Mouse (Mus musculus) hindbrain, embryonic 11.5 days (tissue): ENCODE results near the gene Tkt. TPM values are rescaled to one million over a fixed set of nuclear protein-coding genes. Genes with fewer than 3 reads are reported as not detected.

Experiments
- ATAC-seq: fragments of 200-750 bp; cut with Nextera tagmentation; 2 replicates; pipeline ENCODE4 v1.8.0; 2017; ENCODE audit warnings: mild to moderate bottlenecking, moderate TSS enrichment, moderate library complexity; ENCODE audit not compliant: low FRiP score
- DNase-seq: peaks from one replicate; pipeline ENCODE4 v3.0.0-alpha.2; 2015; ENCODE audit warnings: low spot score
- H3K27ac ChIP-seq: fragments of 300-500 bp; sonication (generic); 2 replicates; pipeline ENCODE4 v1.5.1; 2014; ENCODE audit warnings: mild to moderate bottlenecking, low read depth, low read length
- H3K27me3 ChIP-seq: fragments of 300-500 bp; sonication (generic); 2 replicates; pipeline ENCODE4 v1.6.1; 2014; ENCODE audit warnings: mild to moderate bottlenecking, low read length, moderate library complexity, mixed read lengths; ENCODE audit not compliant: control insufficient read depth, insufficient read depth
- H3K36me3 ChIP-seq: fragments of 300-500 bp; sonication (generic); 2 replicates; pipeline ENCODE4 v1.6.1; 2014; ENCODE audit warnings: mild to moderate bottlenecking, low read length, moderate library complexity, mixed read lengths; ENCODE audit not compliant: control insufficient read depth, insufficient read depth
- H3K4me1 ChIP-seq: fragments of 300-500 bp; sonication (generic); replicated peaks from 2 replicates; pipeline ENCODE4 v1.6.1; 2014; ENCODE audit warnings: low read length, mixed read lengths; ENCODE audit not compliant: control insufficient read depth, insufficient read depth
- H3K4me2 ChIP-seq: fragments of 300-500 bp; sonication (generic); replicated peaks from 2 replicates; pipeline ENCODE4 v1.6.1; 2014; ENCODE audit warnings: mild to moderate bottlenecking, low read depth, low read length
- H3K4me3 ChIP-seq: fragments of 300-500 bp; sonication (generic); 2 replicates; pipeline ENCODE4 v1.5.1; 2014; ENCODE audit warnings: low read depth, low read length
- H3K9ac ChIP-seq: fragments of 300-500 bp; sonication (generic); 2 replicates; pipeline ENCODE4 v1.6.1; 2014; ENCODE audit warnings: low read depth, low read length
- H3K9me3 ChIP-seq: fragments of 300-500 bp; sonication (generic); 2 replicates; pipeline ENCODE4 v1.6.1; 2016; ENCODE audit warnings: low read length; ENCODE audit not compliant: control insufficient read depth
- WGBS: fragments of 180-500 bp; shearing (Covaris S2); extraction: QIAGEN DNeasy Blood & Tissue Kit; methylation state at CpG from one replicate; pipeline ENCODE4 v1.1.7; 2014; 5-methylcytosine and 5-hydroxymethylcytosine counted together
- polyA plus RNA-seq: library from polyadenylated mRNA; unstranded; fragments of >200 nt; fragmentation: Nextera tagmentation; extraction: Ambion mirVana; gene quantifications from 2 replicates; pipeline ENCODE4 v1.2.1, GENCODE M21; 2014

The Tkt gene
- polyA plus RNA-seq, 1 experiment from 2014 or later, result 65.8 TPM

DNA sequence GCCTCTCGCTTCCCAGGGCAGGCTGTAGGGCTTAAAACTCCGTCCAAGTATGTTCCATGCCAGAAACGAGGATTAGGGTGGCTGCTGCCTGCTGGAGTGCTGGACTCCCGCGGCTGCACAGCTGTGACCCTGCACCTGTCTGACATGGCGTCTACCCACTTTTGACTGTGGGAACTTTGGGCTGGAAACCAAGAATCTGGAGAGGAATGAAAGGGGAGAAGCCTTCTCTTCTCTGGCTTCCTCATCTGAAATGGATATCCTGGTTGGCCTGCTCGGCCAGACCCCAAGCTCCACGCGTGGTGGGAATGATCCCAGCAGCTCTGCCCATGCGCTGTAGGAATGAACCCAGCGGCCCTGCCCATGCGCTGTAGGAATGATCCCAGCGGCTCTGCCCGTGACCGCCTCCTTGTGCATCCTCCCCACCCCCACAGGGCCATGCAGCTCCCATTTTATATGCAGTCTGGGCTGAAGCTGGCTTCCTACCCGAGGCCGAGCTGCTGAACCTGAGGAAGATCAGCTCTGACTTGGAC is 11.2 kb downstream of the Tkt start:
- Histone ChIP-seq H3K4me2 (no peak overlapping the region), H3K27ac (no peak overlapping the region), H3K9me3 (no peaks in the 10 kb centered on the region), H3K9ac (no peak overlapping the region), H3K36me3 (no peaks in the 10 kb centered on the region; the same call in 1 of the 2 replicates), H3K27me3 (no peaks in the 10 kb centered on the region), H3K4me3 (no peak overlapping the region), H3K4me1 (no peaks in the 10 kb centered on the region)
- DNase-seq (no peak), ATAC-seq (no peak)
- 90% methylated on average over 17 of the region's 17 CpGs for WGBS

DNA sequence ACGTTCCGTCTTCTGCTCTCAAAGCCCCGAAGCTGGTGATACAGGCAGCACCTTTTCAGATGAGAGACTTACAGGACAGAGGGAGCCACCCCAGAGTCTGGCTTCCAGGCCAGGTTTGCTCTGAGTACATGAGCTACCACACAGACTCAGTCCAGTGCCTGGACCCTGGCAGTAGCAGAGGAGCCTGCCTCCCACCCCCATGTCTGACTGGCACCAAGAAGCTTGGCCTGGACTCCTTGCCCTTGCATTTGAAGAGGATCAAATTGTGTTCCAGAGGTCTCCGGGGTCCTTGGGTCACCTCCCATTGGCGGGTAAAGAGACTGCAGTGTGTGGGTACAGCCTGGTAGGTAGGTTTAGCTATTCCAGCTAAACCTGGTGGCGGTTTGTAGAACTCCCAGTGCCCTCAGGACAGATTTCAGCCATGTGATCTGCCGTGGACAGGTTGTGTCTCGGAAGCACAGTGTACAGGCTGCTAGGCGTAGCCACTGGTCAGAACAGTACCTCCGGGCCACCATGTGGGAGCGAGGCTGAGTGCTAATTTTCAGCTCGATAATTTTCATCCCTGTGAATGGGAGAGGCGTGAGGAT is 12.7 kb downstream of the Tkt start:
- H3K4me3 ChIP-seq, result no peak overlapping the region
- H3K9ac ChIP-seq, result no peak overlapping the region
- peaks cover 3% of the 10 kb centered on the region; the same call in 1 of the 2 replicates for H3K36me3 ChIP-seq
- no peaks in the 10 kb centered on the region for H3K9me3 ChIP-seq
- ATAC-seq, result no peak
- H3K4me2 ChIP-seq, result no peak overlapping the region
- WGBS, result 94% methylated on average over 13 of the region's 13 CpGs
- H3K27ac ChIP-seq, result no peak overlapping the region
- H3K4me1 ChIP-seq, result no peaks in the 10 kb centered on the region
- no peaks in the 10 kb centered on the region for H3K27me3 ChIP-seq
- no peak for DNase-seq

DNA sequence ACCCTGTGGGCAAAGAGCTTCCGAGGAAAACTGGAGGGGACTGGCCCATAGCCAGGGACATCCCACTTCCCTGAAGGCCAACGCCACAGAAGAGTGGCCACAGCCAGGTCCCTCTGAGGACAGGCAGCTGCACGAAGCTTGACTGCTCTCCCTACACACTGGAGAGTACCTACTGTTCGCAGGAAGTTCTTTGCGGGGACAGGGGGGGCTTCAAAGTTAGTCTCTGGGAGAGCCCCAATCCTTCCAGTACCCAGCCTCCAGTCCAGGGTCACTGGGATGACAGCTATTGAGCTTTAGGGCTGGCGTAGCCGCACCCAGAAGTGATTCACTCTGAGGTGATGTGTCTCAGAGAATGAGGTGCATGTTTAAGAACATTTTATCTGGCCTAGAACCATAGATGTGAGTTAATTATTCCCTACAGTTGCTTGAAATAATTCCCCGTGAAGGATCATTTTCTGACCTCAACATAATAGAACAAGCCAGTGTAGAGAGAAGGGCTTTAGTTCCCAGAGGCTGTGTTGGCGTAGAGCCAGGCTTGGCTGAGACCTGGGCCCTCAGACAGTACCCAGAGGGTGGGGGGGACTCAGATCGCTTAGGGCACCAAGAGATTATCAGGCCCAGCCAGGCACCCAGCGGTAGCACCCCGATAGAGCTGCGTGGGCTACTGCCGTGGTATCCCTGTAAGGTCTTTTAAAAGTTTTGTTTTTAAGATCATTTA is 13.5 kb downstream of the Tkt start:
- H3K27ac ChIP-seq, result no peak overlapping the region
- H3K9me3 ChIP-seq, result no peaks in the 10 kb centered on the region
- ATAC-seq (no peak), DNase-seq (no peak)
- H3K9ac ChIP-seq, result no peak overlapping the region
- H3K4me3 ChIP-seq, result no peak overlapping the region
- H3K36me3 ChIP-seq, result peaks cover 4% of the 10 kb centered on the region; the same call in 1 of the 2 replicates
- no peak overlapping the region for H3K4me2 ChIP-seq
- no peaks in the 10 kb centered on the region for H3K27me3 ChIP-seq
- 95% methylated on average over 14 of the region's 14 CpGs for WGBS
- no peaks in the 10 kb centered on the region for H3K4me1 ChIP-seq

DNA sequence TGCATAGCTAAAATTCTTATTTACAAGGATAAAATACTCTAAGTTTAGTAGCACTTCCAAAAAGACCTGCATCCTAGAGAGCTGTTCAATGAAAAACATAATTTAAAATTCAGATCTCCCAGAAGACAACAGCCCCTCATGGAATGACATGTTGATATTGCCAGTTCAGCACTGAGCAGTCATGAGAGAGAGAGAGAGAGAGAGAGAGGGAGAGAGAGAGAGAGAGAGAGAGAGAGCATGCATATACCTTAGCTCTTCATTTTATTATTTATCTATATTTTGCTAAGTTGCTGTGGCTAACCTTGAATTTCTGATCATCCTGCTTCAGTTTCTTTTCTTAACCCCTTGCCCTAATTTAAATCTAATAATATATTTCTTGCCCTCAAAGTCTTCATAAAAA is 14.2 kb downstream of the Tkt start:
- Histone ChIP-seq H3K4me3 (no peak overlapping the region), H3K4me2 (no peak overlapping the region), H3K27ac (no peak overlapping the region), H3K27me3 (no peaks in the 10 kb centered on the region), H3K36me3 (peaks cover 8% of the 10 kb centered on the region; the same call in 1 of the 2 replicates), H3K9me3 (no peaks in the 10 kb centered on the region), H3K4me1 (no peaks in the 10 kb centered on the region), H3K9ac (no peak overlapping the region)
- DNase-seq (no peak), ATAC-seq (no peak)

DNA sequence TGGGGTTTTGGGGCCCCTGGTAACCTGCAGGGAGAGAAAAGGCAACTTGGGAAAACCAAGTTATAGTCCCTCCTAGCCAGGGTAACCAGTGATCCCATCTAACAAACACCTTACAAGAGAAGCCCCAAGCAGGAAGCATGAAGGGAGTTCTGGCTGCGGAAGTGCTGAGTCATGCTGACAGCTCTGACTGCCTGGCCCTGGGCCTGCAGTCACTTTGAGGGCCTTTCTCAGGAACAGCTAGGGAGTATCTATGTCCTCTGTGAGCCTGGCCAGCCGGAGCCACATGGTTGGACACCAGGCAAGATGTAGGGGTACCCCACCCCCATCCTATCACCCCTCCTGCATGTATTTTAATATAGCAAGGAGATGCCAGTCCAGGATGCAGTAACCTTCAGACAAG is 16.3 kb downstream of the Tkt start:
- DNase-seq, result no peak
- H3K27me3 ChIP-seq, result no peaks in the 10 kb centered on the region
- peaks cover 22% of the 10 kb centered on the region; the same call in 1 of the 2 replicates for H3K36me3 ChIP-seq
- WGBS, result 94% methylated on average over 2 of the region's 2 CpGs
- no peak overlapping the region for H3K4me3 ChIP-seq
- H3K4me2 ChIP-seq, result no peak overlapping the region
- H3K27ac ChIP-seq, result no peak overlapping the region
- ATAC-seq, result no peak
- H3K9me3 ChIP-seq, result no peaks in the 10 kb centered on the region
- no peak overlapping the region for H3K9ac ChIP-seq
- H3K4me1 ChIP-seq, result no peaks in the 10 kb centered on the region

DNA sequence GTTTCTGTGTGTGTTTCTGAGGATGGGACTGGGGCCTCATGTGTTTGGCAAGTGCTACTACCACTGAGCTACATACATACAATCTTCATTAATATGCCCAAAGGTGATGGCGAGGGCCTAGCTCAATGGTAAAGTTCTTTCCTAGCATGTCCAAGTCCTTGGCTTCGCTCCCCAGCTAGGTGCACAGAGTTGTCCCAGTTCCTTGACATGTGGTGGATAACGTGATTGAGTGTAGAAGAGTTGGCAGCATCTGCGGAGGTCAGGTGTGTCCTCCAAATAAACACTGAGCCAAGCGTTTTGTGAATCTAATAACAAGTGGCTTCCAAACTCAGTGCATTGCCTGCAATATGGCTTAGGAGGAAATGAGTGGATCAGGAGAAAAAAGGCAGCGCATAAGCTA is 18.2 kb downstream of the Tkt start:
- Histone ChIP-seq H3K4me2 (no peak overlapping the region), H3K9me3 (no peaks in the 10 kb centered on the region), H3K4me3 (no peak overlapping the region), H3K27me3 (no peaks in the 10 kb centered on the region), H3K4me1 (no peaks in the 10 kb centered on the region), H3K36me3 (peaks cover 26% of the 10 kb centered on the region), H3K9ac (no peak overlapping the region), H3K27ac (no peak overlapping the region)
- WGBS, result 93% methylated on average over 6 of the region's 6 CpGs
- ATAC-seq (no peak), DNase-seq (no peak)

DNA sequence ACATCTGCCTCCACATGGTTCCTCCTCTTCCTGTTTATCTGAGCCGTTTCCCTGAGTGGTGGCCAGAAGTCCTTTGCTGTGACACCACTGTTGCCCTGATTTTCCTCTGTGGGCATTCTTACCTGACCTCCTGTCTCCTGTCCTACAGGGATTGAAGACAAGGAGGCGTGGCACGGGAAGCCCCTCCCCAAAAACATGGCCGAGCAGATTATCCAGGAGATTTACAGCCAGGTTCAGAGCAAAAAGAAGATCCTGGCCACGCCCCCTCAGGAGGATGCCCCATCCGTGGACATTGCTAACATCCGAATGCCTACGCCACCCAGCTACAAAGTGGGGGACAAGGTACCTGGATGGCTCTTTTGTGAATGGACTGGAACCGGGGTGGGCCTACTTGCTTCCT is 19.9 kb downstream of the Tkt start:
- Histone ChIP-seq H3K27ac (no peak overlapping the region), H3K36me3 (peaks cover 38% of the 10 kb centered on the region)
- WGBS, result 95% methylated on average over 9 of the region's 9 CpGs

DNA sequence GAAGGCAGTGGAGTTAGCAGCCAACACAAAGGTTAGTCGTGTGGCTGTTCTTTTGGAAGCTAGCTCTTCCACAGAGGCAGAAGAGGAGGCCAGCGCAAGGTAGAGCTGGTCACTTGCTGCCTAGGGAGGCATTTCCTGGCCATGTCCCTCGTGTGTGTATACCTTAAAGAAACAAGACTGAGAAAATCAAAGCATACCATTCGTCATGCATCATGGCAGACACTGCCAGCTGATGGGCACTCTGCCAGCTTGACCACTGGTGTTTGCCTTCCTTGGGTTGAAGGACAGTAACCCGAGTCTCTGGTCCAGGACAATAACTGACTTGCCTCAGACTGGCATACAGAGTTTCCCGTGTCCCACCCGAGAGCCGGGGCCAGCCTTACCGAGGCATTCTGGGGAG is 22.1 kb downstream of the Tkt start:
- ATAC-seq, result no peak
- H3K9me3 ChIP-seq, result no peaks in the 10 kb centered on the region
- no peaks in the 10 kb centered on the region for H3K27me3 ChIP-seq
- H3K4me3 ChIP-seq, result no peak overlapping the region
- H3K27ac ChIP-seq, result no peak overlapping the region
- peaks cover 36% of the 10 kb centered on the region for H3K36me3 ChIP-seq
- no peak overlapping the region for H3K4me2 ChIP-seq
- 91% methylated on average over 9 of the region's 9 CpGs for WGBS
- no peak overlapping the region for H3K9ac ChIP-seq
- H3K4me1 ChIP-seq, result no peaks in the 10 kb centered on the region
- DNase-seq, result no peak

More for the DNA sequence above, 19.9 kb downstream of the Tkt start:
- DNase-seq (no peak), ATAC-seq (no peak)
- Histone ChIP-seq H3K4me1 (no peaks in the 10 kb centered on the region), H3K9ac (no peak overlapping the region), H3K4me3 (no peak overlapping the region), H3K9me3 (no peaks in the 10 kb centered on the region), H3K4me2 (no peak overlapping the region), H3K27me3 (no peaks in the 10 kb centered on the region)

DNA sequence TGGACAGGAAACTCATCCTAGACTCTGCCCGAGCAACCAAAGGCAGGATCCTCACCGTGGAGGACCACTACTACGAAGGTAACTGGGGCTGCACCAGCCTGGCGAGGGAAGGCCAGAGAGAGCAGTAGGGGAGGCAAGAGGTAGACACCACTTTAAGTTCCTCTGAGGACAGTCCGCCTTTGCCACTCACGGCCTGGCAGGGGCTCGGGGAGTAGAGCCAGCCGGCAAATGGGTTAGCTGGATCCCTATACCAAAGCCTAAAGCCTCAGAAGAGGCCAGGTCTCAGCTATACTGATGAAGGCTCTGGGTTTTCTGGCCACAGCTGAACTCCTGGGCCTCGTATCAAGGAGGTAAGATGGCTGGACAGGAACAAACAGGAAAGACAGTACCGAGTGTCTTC is 24.1 kb downstream of the Tkt start:
- H3K4me1 ChIP-seq, result no peaks in the 10 kb centered on the region
- H3K36me3 ChIP-seq, result peaks cover 31% of the 10 kb centered on the region
- no peak overlapping the region for H3K9ac ChIP-seq
- H3K27me3 ChIP-seq, result no peaks in the 10 kb centered on the region
- no peak for ATAC-seq
- no peak overlapping the region for H3K27ac ChIP-seq
- H3K4me3 ChIP-seq, result no peak overlapping the region
- no peaks in the 10 kb centered on the region for H3K9me3 ChIP-seq
- H3K4me2 ChIP-seq, result no peak overlapping the region
- no peak for DNase-seq
- 90% methylated on average over 10 of the region's 10 CpGs for WGBS
